Mouse (Mus musculus) hindbrain, embryonic 14.5 days (tissue): ENCODE data around the gene Dact1. TPM values are rescaled to one million over a fixed set of nuclear protein-coding genes. Genes with fewer than 3 reads are reported as not detected.
A peak's percentile ranks its signal among the peaks of the same experiment; 100 is the strongest.

Source experiments
- ATAC-seq: fragments of 200-750 bp; cut with Nextera tagmentation; 2 replicates; pipeline ENCODE4 v1.8.0; 2017; ENCODE audit warnings: moderate number of reproducible peaks, mild to moderate bottlenecking, moderate TSS enrichment, moderate library complexity; ENCODE audit not compliant: low FRiP score
- DNase-seq: peaks from one replicate; pipeline ENCODE4 v3.0.0-alpha.2; 2015; ENCODE audit warnings: low spot score
- H3K27ac ChIP-seq: fragments of 300-500 bp; sonication (generic); 2 replicates; pipeline ENCODE4 v1.5.1; 2014; ENCODE audit warnings: mild to moderate bottlenecking, moderate library complexity
- H3K27me3 ChIP-seq: fragments of 300-500 bp; sonication (generic); 2 replicates; pipeline ENCODE4 v1.6.1; 2014; ENCODE audit warnings: mild to moderate bottlenecking, low read length, mixed read lengths; ENCODE audit not compliant: control insufficient read depth, insufficient read depth
- H3K36me3 ChIP-seq: fragments of 300-500 bp; sonication (generic); replicated peaks from 2 replicates; pipeline ENCODE4 v1.6.1; 2014; ENCODE audit not compliant: control insufficient read depth, insufficient read depth
- H3K4me1 ChIP-seq: fragments of 300-500 bp; sonication (generic); replicated peaks from 2 replicates; pipeline ENCODE4 v1.6.1; 2014; ENCODE audit warnings: antibody characterized with exemption, low read length, mixed read lengths; ENCODE audit not compliant: control insufficient read depth, insufficient read depth
- H3K4me2 ChIP-seq: fragments of 300-500 bp; sonication (generic); replicated peaks from 2 replicates; pipeline ENCODE4 v1.6.1; 2014; ENCODE audit warnings: mild to moderate bottlenecking, moderate library complexity
- H3K4me3 ChIP-seq: fragments of 300-500 bp; sonication (generic); replicated peaks from 2 replicates; pipeline ENCODE4 v1.5.1; 2014; ENCODE audit warnings: mild to moderate bottlenecking, low read length
- H3K9ac ChIP-seq: fragments of 300-500 bp; sonication (generic); 2 replicates; pipeline ENCODE4 v1.6.1; 2014
- H3K9me3 ChIP-seq: fragments of 300-500 bp; sonication (generic); 2 replicates; pipeline ENCODE4 v1.6.1; 2016; ENCODE audit warnings: low read length; ENCODE audit not compliant: control insufficient read depth
- WGBS: fragments of 180-500 bp; shearing (Covaris S2); extraction: QIAGEN DNeasy Blood & Tissue Kit; methylation state at CpG from one replicate; pipeline ENCODE4 v1.1.7; 2014; 5-methylcytosine and 5-hydroxymethylcytosine counted together
- polyA plus RNA-seq: library from polyadenylated mRNA; unstranded; fragments of >200 nt; fragmentation: Nextera tagmentation; extraction: Ambion mirVana; gene quantifications from 2 replicates; pipeline ENCODE4 v1.2.1, GENCODE M21; 2014

Dact1 gene
- polyA plus RNA-seq: 29.8 and 33.1 TPM in 2 replicates

DNA sequence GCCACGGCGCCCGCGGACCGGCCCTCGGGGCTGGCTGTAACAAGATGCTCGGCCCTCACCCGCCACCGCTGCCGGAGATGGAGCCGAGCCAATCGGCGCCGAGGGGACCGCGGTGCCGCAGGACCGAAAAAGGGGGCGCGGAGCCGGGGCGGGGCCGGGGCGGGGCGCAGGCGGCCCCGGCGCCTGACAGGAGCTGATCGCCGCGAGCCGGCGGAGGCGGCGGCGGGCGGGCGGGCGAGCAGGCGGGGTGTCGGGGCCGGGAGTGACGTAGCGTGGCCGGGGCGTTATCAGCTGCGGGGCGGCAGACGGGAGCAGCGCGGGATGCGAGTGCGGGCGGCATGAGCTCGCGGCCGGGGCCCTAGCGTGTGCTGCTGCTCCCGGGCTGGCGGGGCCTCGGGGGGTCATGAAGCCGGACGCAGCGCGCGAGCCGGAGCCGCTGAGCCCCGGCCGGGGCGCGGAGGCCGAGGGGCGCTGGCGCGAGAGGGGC is at the start of gene Dact1:
Gene Dact1 (plus strand): TSS at position 304 of the 487 bp plus-strand sequence.
- Histone ChIP-seq H3K4me1 (0 out of 2 replicates have a peak, but pooled peaks cover 7% of the 10 kb centered on the region), H3K36me3 (peaks cover 20% of the 10 kb centered on the region), H3K27ac (peak within 1 kb of the TSS; percentile 93), H3K4me3 (peak within 1 kb of the TSS; percentile 97), H3K4me2 (peak within 1 kb of the TSS; percentile 52), H3K27me3 (no peaks in the 10 kb centered on the region), H3K9me3 (no peaks in the 10 kb centered on the region), H3K9ac (peak within 1 kb of the TSS; percentile 96)
- WGBS: under 1% methylated on average over 62 of the region's 76 CpGs
- DNase-seq: peak; percentile 74
- ATAC-seq: peak; percentile 89

DNA sequence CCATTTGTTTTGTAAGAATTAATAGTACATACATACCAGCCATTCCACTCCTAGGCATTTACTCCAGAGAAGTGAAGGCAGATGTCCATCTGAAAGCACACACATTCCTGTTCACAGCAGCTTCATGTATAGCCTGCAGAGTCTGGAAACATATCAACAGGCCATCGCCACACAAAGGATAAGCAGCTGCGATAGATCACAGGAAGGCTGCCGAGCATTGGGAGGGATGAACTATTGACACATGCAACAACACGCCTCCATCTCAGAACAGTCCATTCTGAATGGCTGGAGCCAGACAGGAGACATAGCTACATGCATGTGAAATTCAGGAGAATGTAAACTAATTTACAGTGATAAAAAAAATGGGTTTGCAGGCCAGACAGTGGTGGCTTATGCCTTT is 45.5 kb upstream of the Dact1 start:
- Histone ChIP-seq H3K27me3 (no peaks in the 10 kb centered on the region), H3K4me1 (no peaks in the 10 kb centered on the region), H3K9ac (no peak overlapping the region), H3K4me3 (no peak overlapping the region), H3K4me2 (no peak overlapping the region), H3K36me3 (no peaks in the 10 kb centered on the region), H3K9me3 (no peaks in the 10 kb centered on the region), H3K27ac (no peak overlapping the region)
- DNase-seq (no peak), ATAC-seq (no peak)
- WGBS: 86% methylated on average over 4 of the region's 4 CpGs

DNA sequence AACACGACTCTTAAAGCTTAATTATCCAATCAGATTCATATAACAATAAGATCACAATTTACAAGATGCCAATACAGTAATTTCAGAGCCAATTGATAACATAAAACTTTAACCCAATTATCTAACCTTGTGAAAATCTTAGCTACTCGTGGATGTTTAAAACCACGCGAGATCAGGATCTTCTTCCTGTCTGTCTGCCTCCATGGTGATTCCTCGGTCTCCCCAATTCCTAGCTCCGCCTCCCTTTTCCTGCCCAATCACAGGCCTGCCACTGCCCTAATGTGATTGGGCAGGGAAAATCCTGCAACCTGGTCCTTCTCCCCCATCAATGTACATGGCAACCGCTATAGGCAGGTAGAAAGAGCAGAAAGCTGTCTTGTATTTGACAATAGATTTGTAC is 40.3 kb upstream of the Dact1 start:
- H3K27ac ChIP-seq: no peak overlapping the region
- H3K27me3 ChIP-seq: no peaks in the 10 kb centered on the region
- H3K36me3 ChIP-seq: no peaks in the 10 kb centered on the region
- H3K4me3 ChIP-seq: no peak overlapping the region
- H3K9ac ChIP-seq: no peak overlapping the region
- H3K4me2 ChIP-seq: no peak overlapping the region
- no peak for DNase-seq
- H3K4me1 ChIP-seq: no peaks in the 10 kb centered on the region
- 93% methylated on average over 7 of the region's 7 CpGs for WGBS
- no peaks in the 10 kb centered on the region for H3K9me3 ChIP-seq
- no peak for ATAC-seq

DNA sequence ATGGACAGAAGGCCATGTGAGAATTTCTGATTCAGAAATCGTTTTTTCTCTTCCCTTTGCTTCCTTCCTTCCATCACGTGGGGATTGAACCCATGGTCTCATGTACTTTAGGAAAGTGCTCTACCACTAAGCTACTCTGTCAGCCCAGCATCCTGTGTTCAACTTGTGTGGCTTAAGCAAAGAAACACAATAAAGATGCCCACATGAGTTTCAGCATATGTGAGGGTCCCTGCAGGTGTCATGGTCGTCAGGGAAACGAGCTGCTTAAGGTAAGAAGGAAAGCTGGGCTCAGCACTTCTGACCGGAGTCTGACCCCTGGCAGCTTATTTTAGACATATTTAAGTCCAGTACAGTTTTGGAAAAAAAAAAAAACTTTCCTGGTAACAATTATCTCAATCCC is 38.6 kb upstream of the Dact1 start:
- Histone ChIP-seq H3K36me3 (no peaks in the 10 kb centered on the region), H3K9me3 (no peaks in the 10 kb centered on the region), H3K4me1 (no peaks in the 10 kb centered on the region), H3K27me3 (no peaks in the 10 kb centered on the region), H3K4me3 (no peak overlapping the region), H3K27ac (no peak overlapping the region), H3K4me2 (no peak overlapping the region), H3K9ac (no peak overlapping the region)
- WGBS: 68% methylated on average over 5 of the region's 5 CpGs
- DNase-seq: no peak
- no peak for ATAC-seq

DNA sequence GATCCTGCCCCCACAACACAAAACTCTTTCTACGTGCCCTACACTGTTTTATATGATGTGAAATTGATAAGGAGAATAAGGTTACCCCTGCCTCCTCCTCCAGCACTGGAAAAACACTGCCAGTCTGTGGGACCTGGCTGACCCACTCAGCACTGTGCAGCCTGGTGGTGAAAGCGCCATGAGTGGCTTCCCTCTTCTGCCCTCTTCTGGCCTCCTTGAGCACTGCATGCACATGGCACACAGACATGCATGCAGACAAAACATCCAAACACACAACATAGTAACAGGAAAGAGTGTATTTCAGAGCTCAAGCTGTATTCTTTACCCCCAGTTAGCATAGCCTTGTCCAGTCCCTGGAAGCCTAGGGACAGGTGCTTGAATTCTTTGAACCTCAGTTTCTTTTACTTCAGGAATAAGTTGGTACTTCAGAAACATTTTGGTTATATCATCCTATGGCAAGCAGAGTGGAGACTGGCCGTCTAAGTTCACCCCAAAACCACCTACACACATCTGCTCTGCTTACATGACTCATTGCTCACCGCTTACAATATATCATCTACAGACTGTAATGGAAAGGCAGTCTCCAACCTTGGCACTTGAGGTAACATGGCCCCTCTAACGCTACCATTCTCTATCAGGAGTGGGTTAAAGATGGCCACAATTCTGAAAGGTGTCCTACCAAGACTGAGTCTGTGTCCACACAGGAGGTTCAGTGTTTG is 35.0 kb upstream of the Dact1 start:
- H3K36me3 ChIP-seq: no peaks in the 10 kb centered on the region
- no peak overlapping the region for H3K4me2 ChIP-seq
- no peaks in the 10 kb centered on the region for H3K27me3 ChIP-seq
- H3K9me3 ChIP-seq: no peaks in the 10 kb centered on the region
- no peak overlapping the region for H3K9ac ChIP-seq
- DNase-seq: no peak
- peaks cover 5% of the 10 kb centered on the region for H3K4me1 ChIP-seq
- H3K4me3 ChIP-seq: no peak overlapping the region
- 98% methylated on average over 5 of the region's 5 CpGs for WGBS
- H3K27ac ChIP-seq: no peak overlapping the region
- ATAC-seq: no peak

DNA sequence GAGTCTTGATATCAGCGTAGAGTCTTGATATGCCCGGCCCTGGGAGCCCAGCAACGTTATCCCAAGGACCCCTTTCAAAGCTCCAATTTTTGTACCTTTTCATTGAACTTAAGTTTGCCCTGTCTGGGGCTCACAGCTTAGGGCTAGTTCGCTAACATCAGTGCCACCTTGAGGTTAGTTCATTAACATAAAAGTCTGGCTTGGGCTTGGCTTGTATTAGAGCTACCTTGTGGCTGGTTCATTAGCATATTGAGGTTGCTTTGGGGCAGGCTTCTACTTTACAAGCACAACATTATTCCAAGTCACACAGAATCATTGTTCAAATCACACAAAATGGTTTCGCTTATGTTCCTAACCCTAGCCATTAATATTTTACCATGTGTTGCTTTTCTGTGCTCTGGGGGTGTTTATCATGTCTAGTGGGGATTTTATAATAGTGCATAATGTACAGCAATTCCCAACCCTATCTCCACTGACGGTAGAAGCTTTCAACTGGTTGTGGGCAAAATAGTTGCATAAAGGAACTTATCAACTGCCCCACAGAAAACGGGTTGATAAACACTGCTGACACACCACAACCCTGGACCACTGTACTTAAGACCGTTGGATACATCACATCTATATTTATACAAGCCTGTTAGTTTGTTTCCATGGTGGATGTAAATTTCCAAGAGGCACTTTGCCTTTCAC is 33.6 kb upstream of the Dact1 start:
- no peaks in the 10 kb centered on the region for H3K27me3 ChIP-seq
- no peaks in the 10 kb centered on the region for H3K36me3 ChIP-seq
- no peak overlapping the region for H3K4me3 ChIP-seq
- no peaks in the 10 kb centered on the region for H3K9me3 ChIP-seq
- ATAC-seq: no peak
- H3K27ac ChIP-seq: no peak overlapping the region
- H3K9ac ChIP-seq: no peak overlapping the region
- WGBS: 81% methylated on average over 8 of the region's 8 CpGs
- peaks cover 12% of the 10 kb centered on the region for H3K4me1 ChIP-seq
- no peak overlapping the region for H3K4me2 ChIP-seq
- no peak for DNase-seq

DNA sequence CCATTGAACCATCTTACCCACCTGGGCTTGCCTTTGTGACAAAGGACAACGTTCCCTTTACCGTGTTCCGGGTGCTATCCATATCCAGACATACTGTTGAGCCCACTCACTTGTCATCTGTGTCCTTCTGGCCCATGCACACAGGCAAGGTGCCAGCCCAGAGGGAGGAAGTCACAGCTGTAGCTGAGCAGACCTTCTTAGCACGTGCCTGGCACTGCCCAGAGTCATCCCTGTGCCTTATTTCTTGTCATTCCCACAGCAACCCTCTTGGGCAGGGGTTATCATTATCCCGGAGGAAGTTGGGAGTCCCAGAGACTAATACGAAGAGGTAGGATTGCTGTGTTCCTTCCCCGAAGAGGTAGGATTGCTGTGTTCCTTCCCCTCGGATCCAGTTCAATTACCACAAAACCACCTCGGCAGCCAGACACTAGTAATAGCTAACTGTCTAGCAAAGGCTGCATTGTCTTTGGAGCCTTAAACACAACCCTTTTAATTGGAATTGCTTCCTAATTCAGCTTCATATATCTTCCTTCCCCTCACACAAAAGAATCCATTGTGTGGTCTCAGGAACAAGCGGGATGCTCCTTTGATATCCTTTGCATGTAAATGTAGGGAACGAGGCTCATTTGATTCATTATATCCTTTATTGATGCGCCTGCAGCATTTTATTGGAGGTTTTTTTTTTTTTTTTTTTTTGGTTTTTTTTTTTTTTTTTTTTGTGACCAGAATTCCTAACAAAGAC is 30.0 kb upstream of the Dact1 start:
- Histone ChIP-seq H3K27ac (peak overlapping the region; percentile 57), H3K9ac (0 out of 2 replicates have a peak overlapping the region, but pooled peaks have one; percentile 6), H3K27me3 (no peaks in the 10 kb centered on the region), H3K36me3 (no peaks in the 10 kb centered on the region), H3K4me2 (0 out of 2 replicates have a peak overlapping the region, but pooled peaks have one; percentile 10), H3K4me1 (peaks cover 12% of the 10 kb centered on the region), H3K9me3 (peaks cover 7% of the 10 kb centered on the region), H3K4me3 (no peak overlapping the region)
- ATAC-seq: no peak; the same call in 1 of the 2 replicates
- DNase-seq: no peak
- whole genome bisulfite sequencing: 32% methylated on average over 12 of the region's 12 CpGs

DNA sequence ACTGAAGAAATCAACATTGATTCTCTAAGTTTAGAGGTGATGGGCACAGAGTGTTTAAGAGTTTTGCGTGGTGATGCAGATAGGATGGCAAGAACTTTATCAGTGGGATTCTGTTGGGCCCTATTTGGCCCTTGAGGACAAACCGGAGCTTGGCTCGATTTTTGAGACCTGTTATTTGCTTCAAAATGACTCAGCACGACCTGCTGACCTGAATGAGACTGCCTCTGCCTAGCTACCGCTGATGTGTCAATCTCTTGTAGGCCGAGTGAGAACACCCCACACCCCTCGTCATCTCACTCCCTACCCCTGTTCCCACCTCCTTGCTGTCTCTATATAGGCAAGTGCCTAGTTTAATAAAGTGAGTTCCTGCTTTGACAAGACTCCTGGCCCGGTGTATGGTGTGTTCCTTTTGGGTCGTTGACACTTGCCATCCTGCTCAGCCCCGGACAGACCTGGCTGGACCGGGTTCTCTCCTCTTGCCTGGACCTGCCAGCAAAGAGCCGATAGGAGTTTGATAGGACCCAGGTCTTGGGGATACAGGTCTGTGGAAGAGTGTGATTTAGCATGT is 28.4 kb upstream of the Dact1 start:
- Histone ChIP-seq H3K27ac (no peak overlapping the region), H3K9me3 (peaks cover 7% of the 10 kb centered on the region), H3K9ac (no peak overlapping the region), H3K4me1 (peaks cover 12% of the 10 kb centered on the region), H3K4me3 (no peak overlapping the region), H3K4me2 (no peak overlapping the region), H3K27me3 (no peaks in the 10 kb centered on the region), H3K36me3 (no peaks in the 10 kb centered on the region)
- no peak for ATAC-seq
- 88% methylated on average over 12 of the region's 12 CpGs for WGBS
- no peak for DNase-seq

DNA sequence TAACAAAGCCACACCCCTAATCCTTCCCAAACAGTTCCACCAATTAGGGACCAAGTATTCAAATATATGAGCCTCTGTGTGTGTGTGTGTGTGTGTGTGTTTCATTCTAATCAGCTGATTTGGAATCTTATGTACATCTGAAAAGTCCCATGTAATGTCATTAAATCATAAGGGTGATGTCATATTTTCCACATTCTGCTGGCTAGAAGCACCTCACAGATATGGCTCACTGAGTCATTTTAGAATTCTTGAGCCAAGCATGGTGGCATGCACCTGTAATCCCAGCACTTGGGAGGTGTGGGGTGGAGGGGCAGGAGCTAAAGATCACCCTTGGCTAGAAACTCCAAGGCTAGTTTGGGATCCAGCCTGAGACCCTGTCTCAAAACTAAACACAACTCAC is 24.3 kb upstream of the Dact1 start:
- Histone ChIP-seq H3K27ac (no peak overlapping the region), H3K4me1 (peaks cover 1% of the 10 kb centered on the region; the same call in 1 of the 2 replicates), H3K9me3 (peaks cover 7% of the 10 kb centered on the region), H3K36me3 (no peaks in the 10 kb centered on the region), H3K4me2 (no peak overlapping the region), H3K4me3 (no peak overlapping the region), H3K27me3 (no peaks in the 10 kb centered on the region), H3K9ac (no peak overlapping the region)
- ATAC-seq (no peak), DNase-seq (no peak)
